Mouse (Mus musculus): ENCODE results near the gene Dtx3. TPM values are rescaled to one million over a fixed set of nuclear protein-coding genes. Genes with fewer than 3 reads are reported as not detected.
"Not testable (repeated sequence)": the region's sequence is repeated elsewhere in the genome, so short reads cannot be mapped to it uniquely, and the experiment has no call there.

Dtx3 gene
- polyA plus RNA-seq, 1 experiment from 2014 or later = 92.4 TPM

GRCm38 (mm10) chr10:127197104-127197503 is 1.6 kb upstream of the Dtx3 start:
- H3K27me3 ChIP-seq (ENCODE audit: insufficient read depth, low read length) = no peaks in the 10 kb centered on the region
- no peaks in the 10 kb centered on the region for H3K9me3 ChIP-seq (ENCODE audit: low read depth, low read length)
- H3K4me3 ChIP-seq (ENCODE audit: low read depth, low read length) = no peak overlapping the region
- DNase-seq = no peak
- peaks cover 36% of the 10 kb centered on the region for H3K36me3 ChIP-seq (ENCODE audit: insufficient read depth)
- H3K9ac ChIP-seq = no peak overlapping the region
- H3K27ac ChIP-seq (ENCODE audit: low read depth) = peak overlapping the region; percentile 43; the same call in 1 of the 2 replicates
- H3K4me2 ChIP-seq = no peak overlapping the region
- TF ChIP-seq CTCF (IDR thresholded peaks at IDR 0.05; ENCODE audit: low read depth) = no peak
- no peak for ATAC-seq (ENCODE audit: insufficient read depth)
- H3K4me1 ChIP-seq (ENCODE audit: insufficient read depth) = peaks cover 6% of the 10 kb centered on the region; the same call in 1 of the 2 replicates
- WGBS = 86% methylated on average over 8 of the region's 8 CpGs

GRCm38 (mm10) chr10:127196392-127196791 is 864 bp upstream of the Dtx3 start:
- H3K4me1 ChIP-seq (ENCODE audit: insufficient read depth) = peaks cover 6% of the 10 kb centered on the region; the same call in 1 of the 2 replicates
- peaks cover 36% of the 10 kb centered on the region for H3K36me3 ChIP-seq (ENCODE audit: insufficient read depth)
- H3K4me3 ChIP-seq (ENCODE audit: low read depth, low read length) = peak overlapping the region; percentile 87
- WGBS = 4% methylated on average over 5 of the region's 5 CpGs
- ATAC-seq (ENCODE audit: insufficient read depth) = peak; percentile 82
- no peaks in the 10 kb centered on the region for H3K9me3 ChIP-seq (ENCODE audit: low read depth, low read length)
- peak overlapping the region; percentile 80 for H3K4me2 ChIP-seq
- DNase-seq = peak; percentile 83
- H3K27me3 ChIP-seq (ENCODE audit: insufficient read depth, low read length) = no peaks in the 10 kb centered on the region
- no peak for TF ChIP-seq CTCF (IDR thresholded peaks at IDR 0.05; ENCODE audit: low read depth)
- H3K9ac ChIP-seq = peak overlapping the region; percentile 92
- peak overlapping the region; percentile 96 for H3K27ac ChIP-seq (ENCODE audit: low read depth)

- peak; percentile 71 for DNase-seq
- no peaks in the 10 kb centered on the region for H3K27me3 ChIP-seq (ENCODE audit: insufficient read depth, low read length)
- ATAC-seq (ENCODE audit: insufficient read depth) = peak; percentile 48
- peak overlapping the region; percentile 92 for H3K9ac ChIP-seq
- WGBS = 5% methylated on average over 22 of the region's 22 CpGs
- no peak for TF ChIP-seq CTCF (IDR thresholded peaks at IDR 0.05; ENCODE audit: low read depth)
- H3K4me1 ChIP-seq (ENCODE audit: insufficient read depth) = peaks cover 19% of the 10 kb centered on the region
- H3K9me3 ChIP-seq (ENCODE audit: low read depth, low read length) = no peaks in the 10 kb centered on the region
- peak overlapping the region; percentile 96 for H3K27ac ChIP-seq (ENCODE audit: low read depth)
- H3K4me2 ChIP-seq = peak overlapping the region; percentile 80
- peaks cover 42% of the 10 kb centered on the region for H3K36me3 ChIP-seq (ENCODE audit: insufficient read depth)
- peak overlapping the region; percentile 87 for H3K4me3 ChIP-seq (ENCODE audit: low read depth, low read length)
Measured at GRCm38 (mm10) chr10:127194428-127195327, 850 bp downstream of the Dtx3 start.

- peaks cover 30% of the 10 kb centered on the region for H3K36me3 ChIP-seq (ENCODE audit: insufficient read depth)
- DNase-seq (no peak), ATAC-seq (ENCODE audit: insufficient read depth) (no peak)
- H3K27ac ChIP-seq (ENCODE audit: low read depth) = no peak overlapping the region; the same call in 1 of the 2 replicates
- no peaks in the 10 kb centered on the region for H3K27me3 ChIP-seq (ENCODE audit: insufficient read depth, low read length)
- H3K9me3 ChIP-seq (ENCODE audit: low read depth, low read length) = no peaks in the 10 kb centered on the region
- no peak for TF ChIP-seq CTCF (IDR thresholded peaks at IDR 0.05; ENCODE audit: low read depth)
- H3K4me1 ChIP-seq (ENCODE audit: insufficient read depth) = peaks cover 20% of the 10 kb centered on the region
- no peak overlapping the region for H3K9ac ChIP-seq
- WGBS = 75% methylated on average over 9 of the region's 9 CpGs
- no peak overlapping the region for H3K4me2 ChIP-seq
- H3K4me3 ChIP-seq (ENCODE audit: low read depth, low read length) = no peak overlapping the region
Measured at GRCm38 (mm10) chr10:127193011-127193410, 2.5 kb downstream of the Dtx3 start.

DNA sequence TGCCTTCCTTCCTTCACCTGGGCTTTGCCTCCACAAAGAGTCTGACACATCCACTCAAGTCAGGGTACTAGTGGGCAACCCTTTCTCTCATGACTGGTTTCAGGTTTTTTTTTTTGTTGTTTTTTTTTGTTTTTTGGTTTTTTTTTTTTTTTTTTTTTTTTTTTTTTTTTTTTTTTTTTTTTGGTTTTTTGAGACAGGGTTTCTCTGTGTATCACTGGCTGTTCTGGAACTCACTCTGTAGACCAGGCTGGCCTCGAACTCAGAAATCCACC is 3.5 kb downstream of the Dtx3 start:
- Histone ChIP-seq H3K36me3 (ENCODE audit: insufficient read depth) (peaks cover 23% of the 10 kb centered on the region), H3K4me1 (ENCODE audit: insufficient read depth) (peaks cover 20% of the 10 kb centered on the region)
- H3K9me3 ChIP-seq (ENCODE audit: low read depth, low read length); H3K4me2 ChIP-seq; ATAC-seq (ENCODE audit: insufficient read depth); DNase-seq; H3K9ac ChIP-seq; H3K27me3 ChIP-seq (ENCODE audit: insufficient read depth, low read length); H3K27ac ChIP-seq (ENCODE audit: low read depth); H3K4me3 ChIP-seq (ENCODE audit: low read depth, low read length): not testable (repeated sequence)
- WGBS = 79% methylated on average over 1 of the region's 1 CpGs

DNA sequence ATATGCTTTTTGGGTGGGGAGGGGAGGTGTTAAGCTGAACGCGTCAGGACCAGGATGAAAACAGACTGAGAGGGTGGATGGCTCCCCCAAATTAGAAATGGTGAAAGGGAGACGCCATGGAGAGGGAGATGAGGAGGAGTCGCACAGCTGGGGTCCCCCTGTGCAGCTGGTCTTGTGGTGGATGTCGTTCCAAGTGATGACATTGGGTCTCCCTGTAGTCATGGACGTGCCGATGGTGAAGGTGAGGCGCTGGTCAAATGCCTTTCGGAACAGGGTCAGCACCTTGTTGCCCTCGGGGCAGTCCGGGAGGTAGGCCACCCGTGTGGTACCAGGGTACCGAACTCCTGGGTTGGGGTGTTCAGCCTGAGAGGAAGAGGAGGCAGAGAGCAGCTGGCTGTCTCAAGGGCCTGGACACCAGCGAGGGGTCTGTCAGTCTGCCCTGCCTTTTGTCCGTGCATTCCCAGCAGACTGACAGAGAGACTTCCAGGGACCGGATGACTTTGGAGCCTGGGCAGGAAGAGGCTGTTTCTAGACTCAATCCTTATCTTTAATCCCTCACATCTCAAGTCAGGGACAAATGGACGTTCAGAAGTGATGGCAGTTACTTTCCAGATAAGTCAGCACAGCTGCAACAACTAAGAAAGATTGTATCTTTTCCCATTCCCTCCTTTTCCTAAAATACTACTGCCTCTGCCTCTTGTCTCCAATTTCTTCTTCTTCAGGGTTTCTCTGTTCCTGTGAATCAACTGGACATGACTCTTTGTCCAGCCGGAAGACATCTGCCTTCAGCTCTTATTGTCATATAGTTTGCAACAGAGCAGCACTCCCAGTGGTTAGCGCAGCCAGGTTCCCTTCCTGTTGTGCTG is 4.1 kb downstream of the Dtx3 start:
- ATAC-seq (ENCODE audit: insufficient read depth) = no peak
- no peak for TF ChIP-seq CTCF (IDR thresholded peaks at IDR 0.05; ENCODE audit: low read depth)
- H3K9ac ChIP-seq = no peak overlapping the region
- peak overlapping the region; percentile 90 for H3K27ac ChIP-seq (ENCODE audit: low read depth)
- 64% methylated on average over 19 of the region's 19 CpGs for WGBS
- H3K36me3 ChIP-seq (ENCODE audit: insufficient read depth) = peaks cover 29% of the 10 kb centered on the region
- DNase-seq = peak; percentile 54
- H3K27me3 ChIP-seq (ENCODE audit: insufficient read depth, low read length) = no peaks in the 10 kb centered on the region
- H3K4me1 ChIP-seq (ENCODE audit: insufficient read depth) = peaks cover 20% of the 10 kb centered on the region
- H3K9me3 ChIP-seq (ENCODE audit: low read depth, low read length) = no peaks in the 10 kb centered on the region
- no peak overlapping the region for H3K4me2 ChIP-seq
- no peak overlapping the region for H3K4me3 ChIP-seq (ENCODE audit: low read depth, low read length)
